Mouse (Mus musculus) heart, adult 18-20 months (tissue): ENCODE data around the gene Rnf113a2. TPM values are rescaled to one million over a fixed set of nuclear protein-coding genes. Genes with fewer than 3 reads are reported as not detected.

Source experiments
- total RNA-seq, 2 experiments: library from RNA; stranded (reverse); gene quantifications; 2 replicates each; pipeline ENCODE4 v1.2.3; 2021

Rnf113a2 gene
- total RNA-seq, 2 experiments from 2014 or later = 9.7 to 10.5 TPM

Other genes with a start within 250 kb of the Rnf113a2 start
- 10 to 100 TPM; 10.5 to 13.3 TPM for gene Elmsan1, start 198.3 kb upstream of the Rnf113a2 start, total RNA-seq
- 100 to 1,000 TPM; 234 to 244 TPM for gene Ptgr2, start 132.0 kb upstream of the Rnf113a2 start, total RNA-seq
- 10 to 100 TPM; 22.5 to 24.7 TPM for gene Zfp410, start 100.3 kb upstream of the Rnf113a2 start, total RNA-seq
- 100 to 1,000 TPM; 110 to 112 TPM for gene Coq6, start 55.5 kb upstream of the Rnf113a2 start, total RNA-seq
- 1 to 10 TPM; 8.8 to 9.2 TPM for gene Fam161b, start 55.4 kb upstream of the Rnf113a2 start, total RNA-seq
- 10 to 100 TPM; 74.0 to 80.2 TPM for gene Entpd5, start 8.2 kb upstream of the Rnf113a2 start, total RNA-seq
- 1 to 10 TPM; 1.4 to 1.5 TPM for gene Bbof1, start 8.1 kb upstream of the Rnf113a2 start, total RNA-seq
- 100 to 1,000 TPM; 223 to 267 TPM for gene Aldh6a1, start 33.8 kb downstream of the Rnf113a2 start, total RNA-seq
- gene Lin52, start 34.2 kb downstream of the Rnf113a2 start, total RNA-seq = 10 to 100 TPM in 1 of 2 experiments, 1 to 10 TPM in 1; 9.9 to 12.0 TPM
- gene Vsx2, start 152.6 kb downstream of the Rnf113a2 start, total RNA-seq = not detected
- 1 to 10 TPM; 5.8 to 7.4 TPM for gene Abcd4, start 200.2 kb downstream of the Rnf113a2 start, total RNA-seq
- not detected for gene Vrtn, start 223.8 kb downstream of the Rnf113a2 start, total RNA-seq